Comparison of ENCODE assay signal across 14 mouse cellular contexts in genomic region chr11:60316883-60317282, GRCm38 (mm10). TPM values are rescaled to one million over a fixed set of nuclear protein-coding genes. Genes with fewer than 3 reads are reported as not detected.
A peak's percentile ranks its signal among the peaks of the same experiment; 100 is the strongest.
DNase-seq lines count a peak whose midpoint lies in the region; ATAC-seq and TF ChIP-seq lines count a peak whose summit lies in the region.
"Had no signal": no experiment of that assay in that cellular context is flagged by ENCODE, and none has a peak within 500 bp of the region (broad histone marks: within the 10 kb centered on the region; RNA-seq: fewer than 3 reads in every experiment).

No protein-coding gene starts in this region.

- WGBS in cerebellum, adult 2 months = 43% methylated on average over 8 of the region's 8 CpGs
- WGBS in kidney, adult 2 months = 32% methylated on average over 8 of the region's 8 CpGs
- 81% methylated on average over 8 of the region's 8 CpGs for WGBS in neural tube, embryonic 12.5 days
- WGBS in olfactory bulb, adult 2 months = 52% methylated on average over 8 of the region's 8 CpGs

- no peak overlapping the region for H3K4me2 ChIP-seq in neural tube, embryonic 12.5 days (replicated peaks)

- H3K9me3 ChIP-seq in neural tube, embryonic 12.5 days = no peaks in the 10 kb centered on the region

- 0 out of 2 replicates have a peak overlapping the region, but pooled peaks have one; percentile 5 for H3K9ac ChIP-seq in neural tube, embryonic 12.5 days
- H3K9ac ChIP-seq: liver, embryonic 14.5 days had no signal

- no peaks in the 10 kb centered on the region for H3K27me3 ChIP-seq in cerebellum, adult 2 months (ENCODE audit: control insufficient read depth, insufficient read depth, low read length)
- no peaks in the 10 kb centered on the region for H3K27me3 ChIP-seq in kidney, adult 2 months (replicated peaks; ENCODE audit: control insufficient read depth, insufficient read depth, low read length)
- H3K27me3 ChIP-seq in neural tube, embryonic 12.5 days (replicated peaks) = no peaks in the 10 kb centered on the region
- H3K27me3 ChIP-seq: Patski had no signal

- DNase-seq in cerebellum, adult 2 months = peak in 1 of 2 experiments; percentile 30
- no peak for DNase-seq in cerebellum, adult 11 months
- no peak for DNase-seq in kidney, adult 2 months
- no peak for DNase-seq in kidney, postnatal 10 days
- DNase-seq in neural tube, embryonic 10.5 days (ENCODE audit: extremely low spot score, low spot score) = no peak
- no peak for DNase-seq in embryo, embryonic 10 days (ENCODE audit: low spot score)
- DNase-seq: adrenal gland, adult 2 months; heart, adult 2 months; lung, postnatal 14 days; thymus, adult 18-20 months had no signal

- H3K27ac ChIP-seq in cerebellum, adult 2 months (ENCODE audit: insufficient read depth, low read length) = peak overlapping the region; percentile 12; the same call in 1 of the 2 replicates
- H3K27ac ChIP-seq in kidney, adult 2 months (ENCODE audit: insufficient read depth, low read depth, low read length) = peak overlapping the region; percentile 79
- no peak overlapping the region for H3K27ac ChIP-seq in neural tube, embryonic 12.5 days
- peak overlapping the region; percentile 65 for H3K27ac ChIP-seq in olfactory bulb, adult 2 months (ENCODE audit: insufficient read depth, low read depth, low read length)
- H3K27ac ChIP-seq: heart, adult 2 months; liver, embryonic 14.5 days had no signal

- peaks cover 48% of the 10 kb centered on the region for H3K4me1 ChIP-seq in cerebellum, adult 2 months (ENCODE audit: control insufficient read depth, insufficient read depth, low read length)
- H3K4me1 ChIP-seq in kidney, adult 2 months (ENCODE audit: control insufficient read depth, insufficient read depth, low read length) = peaks cover 54% of the 10 kb centered on the region
- peaks cover 52% of the 10 kb centered on the region for H3K4me1 ChIP-seq in neural tube, embryonic 12.5 days
- peaks cover 33% of the 10 kb centered on the region for H3K4me1 ChIP-seq in olfactory bulb, adult 2 months (ENCODE audit: control insufficient read depth, insufficient read depth, low read length)

- H3K4me3 ChIP-seq in cerebellum, adult 2 months (replicated peaks; ENCODE audit: insufficient read depth, low read depth, low read length) = no peak overlapping the region
- H3K4me3 ChIP-seq in kidney, adult 2 months (ENCODE audit: insufficient read depth, low read depth, low read length) = no peak overlapping the region
- no peak overlapping the region for H3K4me3 ChIP-seq in neural tube, embryonic 12.5 days
- H3K4me3 ChIP-seq in olfactory bulb, adult 2 months (ENCODE audit: insufficient read depth, low read depth, low read length) = no peak overlapping the region
- H3K4me3 ChIP-seq: heart, adult 2 months had no signal

- H3K36me3 ChIP-seq in kidney, adult 2 months (ENCODE audit: control insufficient read depth, insufficient read depth, low read length) = no peaks in the 10 kb centered on the region
- H3K36me3 ChIP-seq in neural tube, embryonic 12.5 days = no peaks in the 10 kb centered on the region

- TF ChIP-seq CTCF in cerebellum, adult 2 months (IDR thresholded peaks at IDR 0.05; ENCODE audit: borderline replicate concordance, insufficient read depth, low read depth, low read length) = no peak
- no peak for TF ChIP-seq CTCF in kidney, adult 2 months (conservative IDR thresholded peaks at IDR 0.05; ENCODE audit: insufficient read depth, insufficient read length, low read depth, low read length)
- TF ChIP-seq CTCF in olfactory bulb, adult 2 months (IDR thresholded peaks at IDR 0.05; ENCODE audit: insufficient read depth, low read depth, low read length) = no peak

- ATAC-seq in neural tube, embryonic 12.5 days (ENCODE audit: low FRiP score, low read depth) = no peak
- ATAC-seq: Patski had no signal

- TF ChIP-seq POLR2A in cerebellum, adult 2 months (IDR thresholded peaks at IDR 0.05; ENCODE audit: borderline replicate concordance, insufficient read depth, low read length) = no peak
- no peak for TF ChIP-seq POLR2A in kidney, adult 2 months (IDR thresholded peaks at IDR 0.05; ENCODE audit: low read depth, low read length)
- TF ChIP-seq POLR2A in olfactory bulb, adult 2 months (IDR thresholded peaks at IDR 0.05; ENCODE audit: insufficient read depth, low read depth, low read length) = no peak

RNA-seq across cellular contexts. Expression of gene Tom1l2, which starts 35.8 kb away (rescaled TPM):
- 176 and 180 TPM in 2 replicates for polyA plus RNA-seq in cerebellum, adult 2 months (2012; rRNA removed)
- polyA plus RNA-seq in kidney, adult 2 months (2012; rRNA removed) = 95.2 and 125 TPM in 2 replicates
- 43.3 and 46.7 TPM in 2 replicates for polyA plus RNA-seq in neural tube, embryonic 12.5 days (2016; fragmentation: Nextera tagmentation; extraction: Ambion mirVana)
- polyA plus RNA-seq in olfactory bulb, adult 2 months (2012; ENCODE audit: insufficient read depth, insufficient read length, low replicate concordance, missing spikeins) = 119 TPM in 1 of 2 replicates, not detected in the other

RNA-seq across cellular contexts. Expression of gene Drc3, which starts 36.2 kb away (rescaled TPM):
- 7.1 and 8.0 TPM in 2 replicates for polyA plus RNA-seq in cerebellum, adult 2 months (2012; rRNA removed)
- 2.6 and 2.8 TPM in 2 replicates for polyA plus RNA-seq in kidney, adult 2 months (2012; rRNA removed)
- 1.9 and 2.6 TPM in 2 replicates for polyA plus RNA-seq in neural tube, embryonic 12.5 days (2016; fragmentation: Nextera tagmentation; extraction: Ambion mirVana)
- not detected in 2 replicates for polyA plus RNA-seq in olfactory bulb, adult 2 months (2012; ENCODE audit: insufficient read depth, insufficient read length, low replicate concordance, missing spikeins)
